Mouse (Mus musculus): Measurements from ENCODE around the gene Galnt9.

Galnt9 gene

DNA sequence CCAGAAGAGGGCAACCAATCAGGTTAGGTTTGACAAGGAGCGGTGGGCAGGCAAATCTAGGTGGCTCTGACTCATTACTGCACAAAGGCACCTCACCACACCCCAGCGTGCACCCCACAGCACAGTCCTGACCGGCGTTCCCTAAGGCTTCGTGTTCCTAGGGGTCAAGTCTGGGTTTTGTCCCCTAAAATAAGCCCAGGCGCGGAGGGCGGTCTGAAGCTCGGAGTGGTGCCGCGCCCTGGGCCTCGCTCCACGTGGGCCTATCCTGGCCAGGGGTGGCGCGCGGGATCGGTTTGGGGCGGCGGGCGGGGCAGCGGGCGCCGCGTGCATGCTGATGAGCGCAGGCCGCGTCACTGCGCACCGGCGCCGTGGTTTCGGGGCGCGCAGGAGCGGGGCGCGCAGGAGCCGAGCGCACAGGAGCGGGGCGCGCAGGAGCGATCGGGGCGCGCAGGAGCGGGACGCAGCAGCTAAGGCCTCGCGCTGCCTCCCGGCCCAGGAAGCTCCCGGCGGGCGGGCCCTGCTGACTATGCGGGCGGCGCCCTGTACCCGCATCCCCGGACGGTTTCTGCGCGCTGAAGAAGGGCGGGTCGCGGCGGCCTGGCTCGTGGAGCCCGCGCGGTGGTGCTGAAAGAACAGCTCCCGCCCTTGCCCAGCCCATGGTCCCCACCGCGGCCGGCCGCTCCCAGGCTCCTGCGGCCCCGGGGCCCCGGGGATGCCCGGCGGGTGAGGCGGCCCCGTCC is at the start of gene Galnt9:
Galnt9 (plus strand) TSS at position 405 of the 740 bp plus-strand sequence.
- peak; percentile 12 to 35 for DNase-seq (ENCODE audit: low spot score in 2 of 2)

DNA sequence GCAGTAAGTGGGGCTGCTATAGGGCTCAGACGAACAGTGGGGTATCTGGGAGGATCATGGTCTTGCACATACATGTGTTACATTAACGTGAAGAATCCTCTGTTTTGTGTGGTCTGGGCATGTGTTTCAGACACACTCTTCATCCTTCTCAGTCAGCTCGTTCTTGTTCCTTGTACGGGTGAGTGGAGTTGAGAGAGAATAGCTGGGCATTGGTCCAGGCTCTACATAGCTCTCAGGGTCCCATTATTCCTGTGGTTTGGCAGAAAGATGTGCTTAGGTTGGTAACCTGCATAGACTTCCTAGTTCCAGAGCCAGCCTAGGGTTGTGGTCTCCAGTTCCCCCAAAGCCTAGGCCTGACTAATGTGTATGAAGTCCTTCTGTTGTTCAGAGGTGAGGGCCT is 49.8 kb upstream of the Galnt9 start:
- no peak for DNase-seq (ENCODE audit: low spot score in 2 of 2)

DNA sequence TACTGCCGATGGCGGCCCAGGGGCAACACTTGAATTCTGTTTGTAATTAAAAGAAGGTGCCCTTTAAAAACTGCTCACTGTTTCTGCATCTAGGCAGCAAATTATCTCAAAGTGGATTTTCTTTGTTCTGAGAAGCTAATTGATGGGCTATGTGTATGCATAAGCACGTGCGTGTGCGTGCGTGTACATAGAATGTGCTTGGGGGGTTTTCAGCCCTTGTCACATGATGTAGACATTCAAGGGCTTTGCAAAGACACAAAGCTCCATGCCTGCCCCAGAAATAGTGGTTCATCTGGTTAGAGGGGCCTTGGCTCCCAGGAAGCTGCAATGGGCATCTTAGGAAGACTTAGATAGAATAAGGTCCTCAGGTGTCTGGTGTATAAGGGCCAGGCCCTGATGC is 49.1 kb upstream of the Galnt9 start:
- no peak for DNase-seq (ENCODE audit: low spot score in 2 of 2)

DNA sequence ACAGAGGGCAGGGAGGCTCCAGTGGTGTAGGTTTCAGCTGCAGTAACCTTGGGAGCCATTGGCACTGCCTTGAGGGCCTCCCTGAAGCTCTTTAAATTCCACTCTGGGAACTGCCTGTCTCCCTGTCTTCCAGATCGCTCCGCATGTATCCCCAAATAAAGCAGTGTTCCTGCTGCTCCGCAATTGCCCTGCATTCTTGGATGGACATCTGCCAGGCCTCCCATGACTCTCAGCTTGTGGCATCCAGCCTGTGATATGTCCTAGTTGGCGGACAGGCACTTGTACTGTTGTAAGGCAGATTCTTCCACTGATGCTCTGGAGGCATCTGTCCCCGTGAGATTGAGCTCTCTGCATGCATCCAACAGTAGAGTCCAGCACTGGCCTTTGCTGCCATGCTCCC is 46.6 kb upstream of the Galnt9 start:
- DNase-seq (ENCODE audit: low spot score in 2 of 2), result peak in 1 of 2 experiments; percentile 33

DNA sequence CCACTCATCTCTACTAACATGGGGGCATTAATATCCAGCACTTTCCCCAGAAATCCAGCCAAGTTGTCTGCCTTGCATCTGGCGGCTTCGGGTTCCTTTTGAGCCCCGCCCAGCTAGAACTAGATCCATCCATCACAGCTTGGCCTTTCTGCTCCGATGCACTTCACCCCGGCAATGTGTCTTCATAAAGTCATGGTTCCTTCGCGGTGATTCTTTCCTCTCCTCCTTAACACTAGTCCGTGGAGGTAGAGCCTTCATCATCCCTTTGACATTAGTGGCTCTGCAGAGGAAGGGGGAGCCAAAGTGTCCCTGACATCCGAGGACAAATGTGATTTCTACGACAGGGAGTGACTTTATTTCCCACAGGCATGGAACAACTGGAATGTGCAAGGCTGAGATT is 46.1 kb upstream of the Galnt9 start:
- no peak for DNase-seq (ENCODE audit: low spot score in 2 of 2)

DNA sequence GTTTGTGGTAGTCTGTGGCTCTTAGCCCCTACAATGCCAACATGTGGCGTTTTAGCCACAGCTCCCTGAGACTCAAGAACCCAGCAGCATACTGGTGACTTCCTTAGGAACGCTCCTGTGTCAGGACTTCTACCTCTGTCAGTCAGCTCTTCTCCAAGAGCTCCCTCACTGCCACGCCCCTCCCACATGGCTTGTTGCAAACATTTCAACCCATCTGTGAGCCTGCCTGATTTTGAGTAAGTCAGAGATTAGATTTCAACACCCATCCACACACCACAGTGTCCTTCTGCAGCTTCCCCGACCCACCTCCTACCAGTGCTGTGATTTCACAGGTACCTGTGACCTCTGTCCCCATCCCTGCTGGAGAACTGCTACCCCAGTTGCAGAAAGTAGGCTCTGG is 43.9 kb upstream of the Galnt9 start:
- no peak for DNase-seq (ENCODE audit: low spot score in 2 of 2)

DNA sequence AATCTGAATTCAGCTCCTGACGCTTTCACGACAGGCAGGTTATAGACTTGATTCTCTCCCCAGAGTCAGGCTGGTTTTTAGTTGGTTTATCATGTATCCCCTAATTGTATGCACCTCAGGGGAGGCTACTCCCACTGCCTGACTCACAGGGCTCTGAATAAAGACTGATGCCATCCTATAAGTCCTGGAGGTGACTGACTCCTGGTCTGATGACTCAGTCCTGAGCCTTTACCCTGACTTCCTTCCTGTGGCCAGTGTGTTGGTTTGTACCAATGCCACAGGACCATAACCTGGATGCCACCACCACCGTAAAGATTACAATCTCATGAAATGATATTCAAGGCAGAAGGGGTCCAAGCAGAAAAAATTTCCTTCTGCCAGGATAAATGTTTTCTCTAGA is 40.8 kb upstream of the Galnt9 start:
- DNase-seq (ENCODE audit: low spot score in 2 of 2), result no peak

DNA sequence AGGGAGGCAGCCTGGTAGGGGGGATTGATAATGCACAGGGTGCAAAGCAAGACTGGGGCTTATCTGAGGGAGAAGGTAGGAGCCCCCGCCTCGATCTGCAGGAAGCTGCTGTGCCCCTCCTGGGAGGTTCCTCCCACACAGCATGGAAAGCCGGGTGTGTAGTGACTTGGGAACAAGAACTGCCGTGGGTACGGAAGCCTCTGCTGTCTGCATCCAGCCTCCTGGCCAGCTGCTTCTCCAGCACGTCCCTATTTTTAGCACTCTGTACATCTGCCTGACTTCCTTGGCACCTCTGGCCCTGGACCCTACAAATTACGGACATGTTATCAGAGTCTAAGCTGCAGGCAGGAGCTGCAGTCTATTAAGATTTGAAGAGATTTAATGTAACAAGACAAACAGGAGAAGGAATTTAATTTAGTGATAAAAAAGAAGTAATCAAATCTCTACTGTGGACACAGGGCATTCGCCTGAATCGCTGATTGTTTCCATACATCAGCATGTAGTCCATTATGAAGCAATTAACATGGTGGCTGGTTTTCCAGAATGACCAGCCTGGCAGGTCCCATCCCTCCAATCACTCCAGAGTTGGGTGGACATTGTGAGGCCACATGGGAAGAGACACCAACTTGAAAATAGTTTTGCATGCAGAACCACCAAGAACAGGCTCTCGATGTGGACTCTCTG is 38.4 kb upstream of the Galnt9 start:
- DNase-seq (ENCODE audit: low spot score in 2 of 2), result no peak

DNA sequence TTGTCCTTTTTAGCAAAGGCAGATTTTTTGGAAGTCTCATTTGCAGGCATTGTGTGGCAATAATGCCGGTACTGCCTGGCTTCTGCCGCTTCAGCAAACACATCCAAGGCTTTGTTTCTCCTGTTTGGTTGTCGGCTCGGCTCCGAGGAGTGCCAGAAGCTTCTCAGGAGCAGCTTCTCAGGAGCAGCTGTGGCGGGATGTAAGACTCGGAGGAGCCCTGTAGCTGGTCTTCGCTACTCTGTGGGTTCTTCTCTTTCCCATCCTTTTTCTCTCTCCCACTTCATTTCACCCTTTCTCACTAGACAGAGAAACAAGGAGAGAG is 37.9 kb upstream of the Galnt9 start:
- DNase-seq (ENCODE audit: low spot score in 2 of 2), result no peak

DNA sequence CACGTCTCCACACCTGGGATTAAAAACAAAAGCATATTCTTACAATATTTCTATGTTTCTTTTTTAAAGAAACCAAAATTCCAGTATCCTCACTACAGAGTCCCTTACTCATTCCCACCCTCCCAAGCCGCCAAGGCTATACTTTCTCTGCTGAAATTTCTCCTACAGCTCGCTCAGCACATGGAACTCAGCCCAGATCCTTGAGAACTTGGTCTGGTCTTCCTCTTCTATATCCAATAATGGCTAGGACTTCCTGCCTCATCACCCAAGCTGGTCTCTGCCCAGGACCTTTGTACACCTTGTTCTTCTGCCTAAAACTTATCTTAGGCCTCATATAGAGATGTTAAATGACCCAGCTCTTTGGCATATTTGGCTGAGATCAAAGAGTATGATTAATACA is 37.3 kb upstream of the Galnt9 start:
- no peak for DNase-seq (ENCODE audit: low spot score in 2 of 2)

DNA sequence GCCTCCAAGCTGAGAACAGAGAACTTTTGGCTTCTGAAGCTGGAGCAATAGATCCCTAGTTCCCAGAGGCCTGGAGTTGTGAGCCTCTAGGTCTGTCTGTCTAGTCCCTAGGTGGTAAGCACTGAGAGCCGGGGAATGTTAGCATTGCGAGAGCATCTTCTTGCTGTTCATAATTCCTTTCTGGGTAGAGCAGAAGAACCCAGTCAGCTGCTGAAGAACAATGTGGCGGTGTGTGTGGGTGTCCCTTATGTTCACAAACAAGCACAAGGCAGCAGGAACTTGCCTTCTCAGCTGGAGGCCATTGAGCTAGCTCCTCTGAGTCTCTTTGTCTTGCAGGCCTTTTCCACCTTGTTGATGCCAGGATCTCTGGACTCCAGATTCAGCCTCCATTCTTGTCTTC is 36.2 kb upstream of the Galnt9 start:
- no peak for DNase-seq (ENCODE audit: low spot score in 2 of 2)

DNA sequence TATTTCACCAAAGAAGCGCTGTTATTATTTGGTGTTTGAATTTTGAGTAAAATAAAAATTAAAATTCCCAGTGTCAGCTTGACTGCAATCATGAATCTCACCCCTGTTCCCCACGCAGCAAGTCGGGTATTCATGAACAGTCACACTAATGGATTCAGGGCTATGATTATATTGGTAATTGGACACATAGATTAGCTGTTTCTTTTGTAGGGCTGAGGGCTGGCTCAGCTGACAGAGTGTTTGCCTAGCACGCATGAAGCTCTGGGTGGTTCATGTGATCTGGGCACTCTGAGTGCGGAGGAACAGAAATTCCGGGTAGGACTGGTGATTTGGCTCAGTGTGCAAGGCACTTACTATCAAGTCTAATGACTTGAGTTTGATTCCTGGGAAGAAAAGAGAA is 33.8 kb upstream of the Galnt9 start:
- no peak for DNase-seq (ENCODE audit: low spot score in 2 of 2)

DNA sequence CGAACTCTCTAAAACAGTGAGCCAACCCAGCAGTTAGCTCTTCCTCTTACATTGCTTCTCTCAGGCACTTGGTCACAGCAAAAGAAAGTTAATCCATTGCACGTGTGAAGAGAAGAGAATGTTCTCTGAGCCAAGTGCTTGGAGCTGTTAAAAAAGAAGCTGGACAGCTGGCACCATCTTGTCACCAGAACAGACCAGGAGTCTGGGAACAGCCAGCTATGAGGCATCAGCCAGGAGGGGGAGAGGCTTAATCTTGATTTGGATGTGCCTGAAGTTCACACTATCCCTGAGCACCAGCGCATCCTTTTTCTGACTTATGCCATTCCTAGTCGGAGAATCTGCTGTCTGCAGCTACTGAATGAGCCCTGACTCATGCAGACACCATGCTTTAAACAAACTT is 30.4 kb upstream of the Galnt9 start:
- no peak for DNase-seq (ENCODE audit: low spot score in 2 of 2)

DNA sequence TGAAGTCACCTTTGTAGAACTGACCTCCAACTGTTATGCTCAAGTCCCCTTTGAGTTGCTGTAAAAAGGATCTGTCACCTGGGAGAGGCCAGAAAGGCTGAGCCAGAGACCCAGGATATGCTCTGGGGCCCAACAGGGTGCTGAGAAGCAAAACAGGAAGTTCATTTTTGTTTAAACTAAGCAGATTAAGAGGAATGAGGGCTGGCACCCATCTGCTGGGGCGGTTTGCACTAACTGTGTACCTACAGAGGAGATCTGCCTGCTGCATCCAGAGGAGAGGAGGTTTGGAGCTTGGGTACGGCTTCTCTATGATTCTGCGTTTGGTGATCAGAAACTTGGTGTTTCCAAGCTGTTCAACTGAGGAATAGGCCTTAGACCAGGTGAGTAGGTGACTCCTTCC is 29.5 kb upstream of the Galnt9 start:
- DNase-seq (ENCODE audit: low spot score in 2 of 2), result no peak

DNA sequence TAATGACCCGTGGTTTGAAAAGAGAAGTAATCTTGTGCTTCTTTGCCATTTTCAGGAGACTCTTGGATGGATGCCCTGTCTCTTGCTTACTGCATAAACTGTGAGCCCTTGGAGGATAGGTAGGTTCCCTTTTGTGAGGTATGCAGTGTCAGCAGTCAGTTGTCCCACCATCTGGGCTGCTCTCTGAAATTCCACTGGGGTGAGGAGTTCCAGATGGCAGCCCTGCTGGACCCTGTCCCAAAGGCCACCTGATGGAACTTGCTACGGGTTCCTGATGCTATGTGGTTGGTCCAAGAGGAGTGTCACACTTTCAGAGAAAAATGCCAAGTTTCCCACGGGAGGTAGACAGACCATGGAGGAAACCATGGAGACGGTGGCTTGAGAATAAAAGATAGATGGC is 27.8 kb upstream of the Galnt9 start:
- DNase-seq (ENCODE audit: low spot score in 2 of 2), result no peak

DNA sequence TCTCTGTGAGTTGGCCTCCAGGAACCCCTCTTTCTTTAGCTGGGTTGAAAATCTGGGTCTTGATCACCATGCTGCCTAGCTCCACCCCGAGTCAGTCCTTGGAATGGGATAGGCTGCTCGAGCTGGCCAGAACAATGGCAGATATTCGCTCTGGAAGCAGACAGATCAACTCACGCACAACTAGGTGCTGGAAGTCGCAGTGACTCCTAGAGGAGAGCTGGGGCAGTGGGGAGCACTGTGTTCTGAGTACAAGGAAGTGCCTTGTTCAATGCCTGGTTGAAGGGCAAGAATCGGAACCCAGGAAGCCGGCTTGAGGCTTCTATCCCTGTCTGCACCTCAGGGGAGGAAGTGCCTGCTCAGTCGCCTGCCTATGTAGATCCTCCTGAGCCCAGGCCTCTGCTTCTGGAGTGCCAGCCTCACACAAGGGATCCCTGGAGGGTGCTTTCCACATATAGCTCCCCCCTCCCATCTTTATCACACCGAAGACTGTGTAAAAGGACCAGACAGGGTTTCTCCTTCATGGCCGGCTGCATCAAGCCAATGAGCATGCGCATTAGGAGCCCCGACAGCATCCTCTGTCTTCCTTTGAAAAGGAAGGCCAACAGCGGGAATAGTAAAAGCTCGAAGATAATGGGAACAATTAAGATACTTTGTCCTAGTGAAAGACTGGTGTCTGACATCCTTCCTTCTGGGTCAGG is 25.9 kb upstream of the Galnt9 start:
- no peak for DNase-seq (ENCODE audit: low spot score in 2 of 2)

DNA sequence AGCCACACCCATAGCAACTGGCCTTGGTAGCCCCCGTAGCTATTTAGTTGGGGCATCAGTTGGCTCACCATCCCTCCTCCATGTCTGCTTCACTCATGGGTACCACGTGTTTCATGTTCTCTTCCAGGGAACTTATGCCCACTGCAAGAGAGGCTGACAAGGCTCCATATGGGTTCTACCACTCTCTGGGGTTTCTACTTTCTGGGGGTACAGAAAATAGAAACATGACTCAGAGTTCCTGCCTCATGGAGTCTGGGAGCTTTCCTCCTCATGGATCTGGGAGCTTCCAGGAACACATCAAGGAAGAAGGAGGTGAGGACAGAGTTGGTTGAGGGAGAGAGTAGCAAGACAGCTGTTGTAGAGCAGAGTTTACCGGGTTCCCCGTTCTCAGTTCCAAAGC is 23.2 kb upstream of the Galnt9 start:
- DNase-seq (ENCODE audit: low spot score in 2 of 2), result no peak

DNA sequence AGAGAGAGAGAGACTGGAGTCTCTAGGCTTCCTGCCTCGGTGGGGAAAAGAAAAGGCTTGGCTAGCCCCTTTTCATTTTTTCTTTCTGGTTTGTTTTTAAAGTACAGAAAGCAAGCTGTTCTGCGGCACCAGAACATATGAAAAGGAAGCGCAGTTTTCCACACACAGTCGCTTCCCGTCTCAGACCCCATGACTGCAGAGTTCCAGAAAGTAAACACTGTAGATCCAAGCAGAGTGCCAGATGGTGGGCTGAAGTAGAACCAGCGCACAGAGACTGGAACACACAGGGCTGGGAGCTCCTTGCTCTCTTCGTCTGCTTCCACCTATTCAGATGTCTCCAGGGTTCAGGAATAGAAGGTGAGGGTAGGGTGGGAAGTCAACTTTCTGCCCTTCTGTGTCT is 22.3 kb upstream of the Galnt9 start:
- no peak for DNase-seq (ENCODE audit: low spot score in 2 of 2)

DNA sequence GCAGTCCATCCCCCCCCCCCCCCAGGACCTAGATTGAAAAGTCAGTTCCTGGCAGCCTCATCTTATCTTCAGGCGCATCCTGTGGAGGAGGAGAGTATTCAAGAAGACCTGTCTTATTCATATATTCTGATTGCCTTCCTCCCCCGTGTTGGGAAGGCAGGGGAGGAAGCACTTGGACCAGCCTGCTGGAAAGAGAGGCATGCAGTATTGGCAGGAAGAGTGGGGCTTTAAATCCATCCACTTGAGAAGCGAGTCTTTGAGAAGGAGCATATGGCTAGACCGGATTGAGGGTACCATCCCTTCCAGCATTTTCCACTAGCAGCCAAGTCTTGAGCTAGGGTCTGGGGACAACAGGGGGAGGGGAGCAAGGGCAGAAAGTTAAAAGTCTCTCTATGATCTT is 20.9 kb upstream of the Galnt9 start:
- no peak for DNase-seq (ENCODE audit: low spot score in 2 of 2)

DNA sequence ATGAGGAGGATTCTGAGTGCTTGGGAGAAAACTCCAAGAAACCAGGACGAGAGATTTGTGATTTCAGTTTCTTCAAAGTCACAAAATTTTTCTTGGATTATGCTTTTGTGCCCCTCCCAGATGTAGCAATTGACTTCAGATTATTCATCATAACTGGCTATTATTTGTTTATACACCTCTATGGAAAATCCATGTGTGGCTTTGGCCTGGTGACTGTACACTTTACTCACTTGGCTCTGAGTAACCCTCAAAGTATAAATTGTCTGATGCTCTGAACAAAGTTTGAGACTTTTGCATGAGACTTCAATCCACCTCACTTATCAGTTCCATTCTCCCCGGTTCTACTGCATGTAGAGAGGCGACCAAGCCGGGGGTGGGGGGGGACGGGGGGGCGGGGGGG is 18.5 kb upstream of the Galnt9 start:
- DNase-seq (ENCODE audit: low spot score in 2 of 2), result no peak

DNA sequence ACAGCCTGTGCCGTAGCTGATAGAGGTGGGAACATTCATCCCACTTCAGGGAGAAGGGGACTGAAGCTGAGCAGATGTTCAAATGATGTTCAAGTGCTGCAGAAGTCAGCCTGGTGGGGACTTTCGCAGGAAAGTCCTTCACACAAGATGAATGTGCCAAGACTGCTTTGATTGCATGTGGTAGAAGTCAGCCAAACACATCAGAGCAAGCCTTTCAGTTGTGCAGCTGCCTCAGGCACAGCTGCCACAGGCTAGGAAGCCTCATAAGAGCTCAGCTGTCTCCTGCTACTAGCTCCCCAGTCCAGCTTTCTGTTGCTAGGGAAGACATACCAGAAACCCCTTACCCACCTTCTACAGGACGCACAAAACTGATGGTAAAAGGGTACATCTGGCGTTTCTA is 17.6 kb upstream of the Galnt9 start:
- DNase-seq (ENCODE audit: low spot score in 2 of 2), result no peak

DNA sequence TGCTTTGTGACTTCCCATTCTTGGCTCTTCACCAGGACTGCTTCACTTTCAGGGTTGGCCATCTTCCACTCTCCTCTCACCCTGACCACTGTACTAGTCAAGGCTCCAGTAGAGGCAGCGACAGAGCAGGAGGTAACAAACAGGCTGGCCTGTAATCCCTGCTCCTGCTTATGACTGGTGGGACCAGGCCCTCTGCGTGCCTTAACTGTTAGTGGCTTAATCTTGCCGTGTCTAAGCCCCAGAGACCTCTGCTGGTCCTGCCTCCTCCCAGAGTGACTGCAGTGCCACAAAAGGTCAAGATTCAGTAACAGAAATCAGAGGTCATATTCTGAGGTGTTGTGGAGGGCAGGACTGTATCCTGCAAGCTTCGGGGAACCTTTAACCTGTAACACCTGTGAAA is 13.1 kb upstream of the Galnt9 start:
- DNase-seq (ENCODE audit: low spot score in 2 of 2), result no peak

DNA sequence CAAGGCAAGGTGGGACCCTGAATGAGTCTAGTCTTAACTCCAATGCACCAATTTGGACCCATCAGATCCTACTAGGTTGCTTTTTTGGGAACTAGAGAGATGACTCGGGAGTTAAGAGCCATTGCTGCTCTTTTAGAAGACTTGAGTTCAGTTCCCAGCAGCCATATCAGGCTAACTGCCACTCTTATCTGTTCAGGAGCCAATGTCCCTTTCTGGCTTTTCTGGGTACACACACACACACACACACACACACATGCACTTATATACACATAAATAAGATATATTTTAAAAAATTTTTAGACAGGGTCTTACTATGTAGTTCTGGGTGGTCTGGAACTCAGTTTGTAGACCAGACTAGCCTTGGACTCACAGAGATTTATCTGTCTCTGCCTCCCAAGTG is 9.8 kb upstream of the Galnt9 start:
- DNase-seq (ENCODE audit: low spot score in 2 of 2), result no peak

All from urinary bladder, postnatal 36 days (tissue).